Mouse (Mus musculus): ENCODE data around the gene Pcsk1n. TPM values are rescaled to one million over a fixed set of nuclear protein-coding genes. Genes with fewer than 3 reads are reported as not detected.

Pcsk1n gene
- polyA plus RNA-seq (2014; fragmentation: Nextera tagmentation; extraction: Ambion mirVana): 84.4 and 111 TPM in 2 replicates

DNA sequence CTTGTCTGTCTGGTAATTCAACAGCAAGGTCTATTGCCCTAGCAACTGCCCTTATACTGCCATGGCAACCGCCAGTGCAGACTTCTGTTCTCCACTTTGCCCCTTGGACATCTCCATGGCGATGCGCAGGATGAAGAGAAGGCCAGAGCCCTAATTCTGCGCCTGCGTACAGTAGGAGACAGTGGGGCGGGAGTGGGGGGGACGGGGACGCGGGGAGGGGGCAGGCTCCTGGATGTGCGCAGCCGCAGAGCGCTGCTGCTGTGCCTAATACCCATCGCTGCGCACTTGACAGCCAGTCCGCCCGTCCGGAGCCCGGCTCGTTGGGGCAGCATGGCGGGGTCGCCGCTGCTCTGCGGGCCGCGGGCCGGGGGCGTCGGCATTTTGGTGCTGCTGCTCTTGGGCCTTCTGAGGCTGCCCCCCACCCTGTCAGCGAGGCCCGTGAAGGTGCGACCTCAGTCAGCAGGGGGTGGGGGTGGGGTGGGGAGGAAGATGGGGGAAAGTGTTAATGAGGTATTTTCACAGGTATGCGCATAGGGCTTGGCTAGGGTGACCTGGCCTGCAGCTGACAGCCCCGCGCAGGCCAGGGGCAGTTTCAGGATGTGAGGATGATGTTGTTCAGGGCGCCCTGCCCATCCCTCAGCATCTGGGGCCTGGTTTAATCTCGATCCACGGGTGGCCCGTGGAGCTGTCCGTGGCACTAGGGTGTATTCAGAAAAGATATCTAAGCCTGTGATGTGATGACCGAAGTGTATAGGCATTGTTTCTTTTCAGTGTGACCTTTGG lies at the start of gene Pcsk1n:
Gene Pcsk1n, plus strand, starts transcription at position 222 of the 783 bp plus-strand sequence.
- no peaks in the 10 kb centered on the region for H3K4me1 ChIP-seq (ENCODE audit: control insufficient read depth, insufficient read depth, low read length)
- peak within 1 kb of the TSS; percentile 67 for H3K9ac ChIP-seq (ENCODE audit: low read length)
- H3K9me3 ChIP-seq (replicated peaks; ENCODE audit: control insufficient read depth, low read length): no peaks in the 10 kb centered on the region
- H3K27me3 ChIP-seq (replicated peaks; ENCODE audit: control insufficient read depth, insufficient read depth, low read length): no peaks in the 10 kb centered on the region
- peak within 1 kb of the TSS; percentile 68 for H3K27ac ChIP-seq (ENCODE audit: low read depth, low read length)
- H3K36me3 ChIP-seq (ENCODE audit: control insufficient read depth, insufficient read depth, low read length): peaks cover 6% of the 10 kb centered on the region; the same call in 1 of the 2 replicates
- peak; percentile 84 for DNase-seq (ENCODE audit: low spot score)
- peak within 1 kb of the TSS; percentile 56 for H3K4me2 ChIP-seq (ENCODE audit: low read length)
- ATAC-seq: peak; percentile 93
- peak within 1 kb of the TSS; percentile 39 for H3K4me3 ChIP-seq (ENCODE audit: low read depth, low read length)
- 28% methylated on average over 37 of the region's 40 CpGs for WGBS

DNA sequence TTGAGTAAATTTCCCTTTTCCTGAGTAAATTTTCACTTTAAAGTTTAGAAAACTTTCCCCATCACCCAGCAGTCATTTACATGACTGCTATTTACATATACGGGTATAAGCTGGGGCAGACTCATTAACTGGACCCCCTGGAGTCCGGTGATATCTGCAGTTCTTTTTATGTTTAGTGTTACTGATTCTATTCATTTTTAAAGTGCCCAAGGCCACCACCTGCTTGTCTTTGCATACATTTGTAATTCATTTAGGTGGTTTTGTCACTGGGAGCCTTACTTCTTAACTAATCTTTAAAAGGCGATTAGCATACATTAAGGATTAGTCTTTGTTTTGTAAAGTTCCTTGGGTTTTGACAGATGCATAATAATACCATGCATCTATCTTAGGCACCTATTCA lies 49.8 kb upstream of the Pcsk1n start:
- Histone ChIP-seq H3K27ac (ENCODE audit: low read depth, low read length) (no peak overlapping the region), H3K27me3 (replicated peaks; ENCODE audit: control insufficient read depth, insufficient read depth, low read length) (no peaks in the 10 kb centered on the region), H3K4me2 (ENCODE audit: low read length) (no peak overlapping the region), H3K9ac (ENCODE audit: low read length) (no peak overlapping the region), H3K4me1 (ENCODE audit: control insufficient read depth, insufficient read depth, low read length) (no peaks in the 10 kb centered on the region), H3K9me3 (replicated peaks; ENCODE audit: control insufficient read depth, low read length) (no peaks in the 10 kb centered on the region), H3K36me3 (ENCODE audit: control insufficient read depth, insufficient read depth, low read length) (peaks cover 32% of the 10 kb centered on the region; the same call in 1 of the 2 replicates), H3K4me3 (ENCODE audit: low read depth, low read length) (no peak overlapping the region)
- WGBS: 22% methylated on average over 3 of the region's 3 CpGs
- DNase-seq (ENCODE audit: low spot score) (peak; percentile 19), ATAC-seq (no peak)

DNA sequence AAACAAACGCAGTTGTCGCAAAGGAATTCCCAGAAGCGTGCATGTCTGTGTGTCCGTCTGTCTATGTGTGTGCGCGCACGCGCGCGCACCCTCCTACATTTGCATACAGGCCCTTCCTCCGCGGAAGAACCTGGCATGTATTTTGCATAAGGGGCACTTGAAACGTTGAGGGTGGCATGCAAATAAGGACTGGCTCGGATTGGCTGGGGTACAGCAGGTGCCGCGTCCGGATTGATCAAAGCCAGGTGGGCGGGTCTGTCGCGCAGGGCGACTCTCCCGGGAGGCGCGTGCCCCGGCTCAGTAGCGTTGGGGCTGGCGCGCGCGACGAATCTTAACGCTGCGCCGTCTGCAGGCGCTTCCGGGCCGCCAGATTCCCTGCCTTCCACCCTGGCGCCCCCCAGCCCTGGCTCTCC lies 41.6 kb upstream of the Pcsk1n start, which contains the start of gene Pim2:
Gene Pim2, plus strand, starts transcription at position 256 of the 413 bp plus-strand sequence.
- ATAC-seq (peak; percentile 94), DNase-seq (ENCODE audit: low spot score) (peak; percentile 89)
- Histone ChIP-seq H3K27me3 (replicated peaks; ENCODE audit: control insufficient read depth, insufficient read depth, low read length) (no peaks in the 10 kb centered on the region), H3K36me3 (ENCODE audit: control insufficient read depth, insufficient read depth, low read length) (peaks cover 14% of the 10 kb centered on the region; the same call in 1 of the 2 replicates), H3K4me2 (ENCODE audit: low read length) (peak within 1 kb of the TSS; percentile 84), H3K9ac (ENCODE audit: low read length) (peak within 1 kb of the TSS; percentile 63), H3K9me3 (replicated peaks; ENCODE audit: control insufficient read depth, low read length) (no peaks in the 10 kb centered on the region), H3K4me1 (ENCODE audit: control insufficient read depth, insufficient read depth, low read length) (no peaks in the 10 kb centered on the region), H3K4me3 (ENCODE audit: low read depth, low read length) (peak within 1 kb of the TSS; percentile 45), H3K27ac (ENCODE audit: low read depth, low read length) (peak within 1 kb of the TSS; percentile 33; the same call in 1 of the 2 replicates)
- WGBS: 37% methylated on average over 30 of the region's 38 CpGs

DNA sequence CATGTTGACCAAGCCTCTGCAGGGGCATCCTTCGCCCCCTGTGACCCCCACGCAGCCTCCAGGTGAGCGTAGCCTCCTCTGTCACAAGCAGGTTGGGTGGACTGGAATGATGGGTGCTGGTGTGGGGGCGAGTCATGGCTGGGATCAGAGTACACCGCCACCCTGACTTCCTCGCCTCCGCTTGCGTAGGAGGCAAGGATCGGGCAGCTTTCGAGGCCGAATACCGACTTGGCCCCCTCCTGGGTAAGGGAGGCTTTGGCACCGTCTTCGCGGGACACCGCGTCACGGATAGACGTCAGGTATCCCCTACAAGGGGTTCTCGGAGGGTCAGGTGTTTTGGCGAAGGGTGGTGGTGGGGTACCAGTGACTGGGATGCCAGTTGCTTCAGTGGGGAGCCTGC lies 41.1 kb upstream of the Pcsk1n start:
- DNase-seq (ENCODE audit: low spot score) (no peak), ATAC-seq (no peak; the same call in none of the 2 replicates)

DNA sequence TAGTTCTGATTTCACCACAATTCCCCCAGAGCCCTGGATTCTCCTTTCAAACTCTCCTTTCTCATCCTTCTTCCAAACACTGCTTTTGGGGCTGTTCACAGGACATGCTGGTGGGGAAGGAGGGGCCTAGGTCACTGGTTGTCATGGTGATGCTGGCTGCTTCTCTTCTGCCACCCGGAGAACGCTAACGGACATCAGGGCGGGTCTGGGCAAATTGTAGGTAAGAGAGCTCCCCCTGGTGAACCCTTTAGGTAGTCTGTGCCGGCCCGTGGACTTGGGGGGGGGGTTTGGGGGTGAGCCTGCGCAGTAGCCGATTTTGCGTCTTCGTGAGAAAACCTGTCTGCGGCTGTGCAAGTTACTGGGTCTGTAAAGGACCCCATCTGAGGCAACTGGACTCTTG lies 39.8 kb upstream of the Pcsk1n start:
- Histone ChIP-seq H3K4me1 (ENCODE audit: control insufficient read depth, insufficient read depth, low read length) (peaks cover 1% of the 10 kb centered on the region), H3K36me3 (ENCODE audit: control insufficient read depth, insufficient read depth, low read length) (no peaks in the 10 kb centered on the region), H3K4me3 (ENCODE audit: low read depth, low read length) (0 out of 2 replicates have a peak overlapping the region, but pooled peaks have one; percentile 45), H3K27me3 (replicated peaks; ENCODE audit: control insufficient read depth, insufficient read depth, low read length) (no peaks in the 10 kb centered on the region), H3K27ac (ENCODE audit: low read depth, low read length) (no peak overlapping the region), H3K9me3 (replicated peaks; ENCODE audit: control insufficient read depth, low read length) (no peaks in the 10 kb centered on the region), H3K4me2 (ENCODE audit: low read length) (peak overlapping the region; percentile 84), H3K9ac (ENCODE audit: low read length) (peak overlapping the region; percentile 25; the same call in 1 of the 2 replicates)
- 25% methylated on average over 11 of the region's 11 CpGs for WGBS
- ATAC-seq: peak; percentile 54
- peak; percentile 79 for DNase-seq (ENCODE audit: low spot score)

More for the DNA sequence above, 41.1 kb upstream of the Pcsk1n start:
- WGBS: 36% methylated on average over 21 of the region's 21 CpGs
- H3K27me3 ChIP-seq (replicated peaks; ENCODE audit: control insufficient read depth, insufficient read depth, low read length): no peaks in the 10 kb centered on the region
- peak overlapping the region; percentile 33; the same call in 1 of the 2 replicates for H3K27ac ChIP-seq (ENCODE audit: low read depth, low read length)
- peaks cover 9% of the 10 kb centered on the region; the same call in 1 of the 2 replicates for H3K36me3 ChIP-seq (ENCODE audit: control insufficient read depth, insufficient read depth, low read length)
- H3K9ac ChIP-seq (ENCODE audit: low read length): peak overlapping the region; percentile 63
- peak overlapping the region; percentile 84 for H3K4me2 ChIP-seq (ENCODE audit: low read length)
- peak overlapping the region; percentile 45 for H3K4me3 ChIP-seq (ENCODE audit: low read depth, low read length)
- H3K9me3 ChIP-seq (replicated peaks; ENCODE audit: control insufficient read depth, low read length): no peaks in the 10 kb centered on the region
- H3K4me1 ChIP-seq (ENCODE audit: control insufficient read depth, insufficient read depth, low read length): no peaks in the 10 kb centered on the region

DNA sequence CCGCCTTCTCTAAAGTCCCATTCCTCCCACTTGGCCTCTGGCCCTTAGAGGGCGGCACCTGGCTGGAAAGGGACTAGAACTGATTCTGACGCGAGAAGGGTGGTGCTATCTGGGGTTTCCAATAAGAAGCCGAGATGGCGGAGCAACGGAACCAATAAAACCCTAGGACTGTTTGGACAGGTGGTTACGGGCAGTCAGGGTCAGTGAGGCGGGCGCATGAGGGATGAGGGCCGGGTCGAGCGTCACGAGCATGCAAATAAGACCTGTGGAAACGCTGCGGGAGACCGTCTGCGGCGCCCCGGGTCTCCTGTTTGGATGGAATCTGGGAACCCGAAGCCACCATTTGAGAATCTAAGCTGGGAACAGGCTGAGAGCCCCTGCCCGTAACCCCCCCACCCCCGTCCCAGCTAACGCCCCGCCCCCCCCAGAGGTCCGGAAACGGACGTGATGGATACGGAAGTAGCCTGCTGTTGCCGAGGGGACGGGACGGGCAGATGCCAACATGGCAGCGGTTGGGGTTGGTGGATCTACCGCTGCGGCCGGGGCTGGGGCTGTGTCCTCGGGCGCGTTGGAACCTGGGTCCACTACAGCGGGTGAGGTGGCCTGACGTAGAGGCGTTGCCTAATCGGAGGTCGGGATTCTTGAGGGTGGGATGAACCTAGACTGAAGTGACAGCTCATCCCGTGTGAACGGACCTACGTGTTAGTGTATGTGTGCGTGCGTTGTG lies 35.6 kb upstream of the Pcsk1n start, which contains the start of gene Slc35a2:
Gene Slc35a2, plus strand, starts transcription at position 188 of the 727 bp plus-strand sequence.
- ATAC-seq: peak; percentile 87
- Histone ChIP-seq H3K36me3 (ENCODE audit: control insufficient read depth, insufficient read depth, low read length) (0 out of 2 replicates have a peak, but pooled peaks cover 4% of the 10 kb centered on the region), H3K9me3 (replicated peaks; ENCODE audit: control insufficient read depth, low read length) (no peaks in the 10 kb centered on the region)

DNA sequence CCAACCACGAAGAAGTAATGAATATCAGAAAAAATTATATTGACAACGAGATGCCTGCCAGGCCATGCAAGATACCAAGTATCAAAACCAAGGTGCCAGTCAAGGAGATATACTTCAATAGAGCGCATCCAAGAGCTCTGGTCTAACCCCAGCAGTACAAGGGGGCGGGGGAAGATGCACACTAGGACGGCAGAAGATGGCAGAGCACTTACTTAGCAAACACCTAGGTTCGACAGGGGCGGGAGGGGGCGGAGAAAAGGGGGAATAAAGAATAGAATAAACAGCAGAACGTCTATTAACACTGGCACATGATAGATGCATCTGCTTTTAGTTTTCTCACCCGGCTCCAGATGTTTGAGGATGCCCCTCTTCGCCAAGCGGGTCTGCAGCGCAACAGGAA lies 21.4 kb upstream of the Pcsk1n start:
- H3K36me3 ChIP-seq (ENCODE audit: control insufficient read depth, insufficient read depth, low read length): peaks cover 21% of the 10 kb centered on the region
- H3K9ac ChIP-seq (ENCODE audit: low read length): peak overlapping the region; percentile 65
- no peak overlapping the region for H3K27ac ChIP-seq (ENCODE audit: low read depth, low read length)
- H3K9me3 ChIP-seq (replicated peaks; ENCODE audit: control insufficient read depth, low read length): no peaks in the 10 kb centered on the region
- ATAC-seq (no peak), DNase-seq (ENCODE audit: low spot score) (no peak)
- no peaks in the 10 kb centered on the region for H3K27me3 ChIP-seq (replicated peaks; ENCODE audit: control insufficient read depth, insufficient read depth, low read length)
- H3K4me2 ChIP-seq (ENCODE audit: low read length): peak overlapping the region; percentile 56
- peak overlapping the region; percentile 52 for H3K4me3 ChIP-seq (ENCODE audit: low read depth, low read length)
- H3K4me1 ChIP-seq (ENCODE audit: control insufficient read depth, insufficient read depth, low read length): no peaks in the 10 kb centered on the region
- WGBS: 38% methylated on average over 13 of the region's 13 CpGs

More for the DNA sequence above, 35.6 kb upstream of the Pcsk1n start, which contains the start of gene Slc35a2:
- peak within 1 kb of the TSS; percentile 50 for H3K4me3 ChIP-seq (ENCODE audit: low read depth, low read length)
- H3K4me2 ChIP-seq (ENCODE audit: low read length): peak within 1 kb of the TSS; percentile 59
- H3K27me3 ChIP-seq (replicated peaks; ENCODE audit: control insufficient read depth, insufficient read depth, low read length): no peaks in the 10 kb centered on the region
- peak within 1 kb of the TSS; percentile 58 for H3K9ac ChIP-seq (ENCODE audit: low read length)
- peaks cover 2% of the 10 kb centered on the region for H3K4me1 ChIP-seq (ENCODE audit: control insufficient read depth, insufficient read depth, low read length)
- peak within 1 kb of the TSS; percentile 80 for H3K27ac ChIP-seq (ENCODE audit: low read depth, low read length)
- DNase-seq (ENCODE audit: low spot score): peak; percentile 82
- WGBS: 27% methylated on average over 48 of the region's 49 CpGs

Data from forebrain, embryonic 14.5 days (tissue).